Mouse (Mus musculus): ENCODE measurements around the gene Ctrc.
A peak's percentile ranks its signal among the peaks of the same experiment; 100 is the strongest.

Gene Ctrc

GRCm38 (mm10) chr4:141867498-141867897, 21.3 kb upstream of the Ctrc start:
- DNase-seq (ENCODE audit: low spot score in 2 of 2), result peak in 1 of 2 experiments; percentile 48

- DNase-seq (ENCODE audit: low spot score in 2 of 2), result peak in 1 of 2 experiments; percentile 53
These were observed 20.9 kb upstream of the Ctrc start for GRCm38 (mm10) chr4:141866933-141867490.

- no peak for DNase-seq (ENCODE audit: low spot score in 2 of 2)
These were observed 19.4 kb upstream of the Ctrc start for GRCm38 (mm10) chr4:141865600-141865999.

- DNase-seq (ENCODE audit: low spot score in 2 of 2), result no peak
These were observed 18.8 kb upstream of the Ctrc start for GRCm38 (mm10) chr4:141865006-141865405.

- DNase-seq (ENCODE audit: low spot score in 2 of 2), result no peak
These were observed 18.3 kb upstream of the Ctrc start for GRCm38 (mm10) chr4:141864506-141864905.

- no peak for DNase-seq (ENCODE audit: low spot score in 2 of 2)
These were observed 17.6 kb upstream of the Ctrc start for GRCm38 (mm10) chr4:141863726-141864280.

- DNase-seq (ENCODE audit: low spot score in 2 of 2), result no peak
These were observed 16.7 kb upstream of the Ctrc start for GRCm38 (mm10) chr4:141862867-141863266.

- DNase-seq (ENCODE audit: low spot score in 2 of 2), result no peak
These were observed 15.6 kb upstream of the Ctrc start for GRCm38 (mm10) chr4:141861591-141862295.

- no peak for DNase-seq (ENCODE audit: low spot score in 2 of 2)
These were observed 14.2 kb upstream of the Ctrc start for GRCm38 (mm10) chr4:141860246-141860841.

- DNase-seq (ENCODE audit: low spot score in 2 of 2), result no peak
These were observed 13.2 kb upstream of the Ctrc start for GRCm38 (mm10) chr4:141859351-141859750.

GRCm38 (mm10) chr4:141858501-141858900, 12.3 kb upstream of the Ctrc start:
- no peak for DNase-seq (ENCODE audit: low spot score in 2 of 2)

GRCm38 (mm10) chr4:141857422-141857930, 11.3 kb upstream of the Ctrc start:
- peak; percentile 71 to 85 for DNase-seq (ENCODE audit: low spot score in 2 of 2)

- DNase-seq (ENCODE audit: low spot score in 2 of 2), result no peak
These were observed 7.3 kb upstream of the Ctrc start for GRCm38 (mm10) chr4:141853437-141853836.

GRCm38 (mm10) chr4:141834536-141835095, 11.5 kb downstream of the Ctrc start:
- no peak for DNase-seq (ENCODE audit: low spot score in 2 of 2)

- DNase-seq (ENCODE audit: low spot score in 2 of 2), result no peak
These were observed 12.2 kb downstream of the Ctrc start for GRCm38 (mm10) chr4:141833911-141834310.

GRCm38 (mm10) chr4:141831361-141831760, 14.8 kb downstream of the Ctrc start:
- DNase-seq (ENCODE audit: low spot score in 2 of 2), result no peak

- DNase-seq (ENCODE audit: low spot score in 2 of 2), result no peak
These were observed 15.8 kb downstream of the Ctrc start for GRCm38 (mm10) chr4:141830381-141830780.

- no peak for DNase-seq (ENCODE audit: low spot score in 2 of 2)
These were observed 18.0 kb downstream of the Ctrc start for GRCm38 (mm10) chr4:141828177-141828576.

GRCm38 (mm10) chr4:141827401-141827800, 18.8 kb downstream of the Ctrc start:
- DNase-seq (ENCODE audit: low spot score in 2 of 2), result no peak

- DNase-seq (ENCODE audit: low spot score in 2 of 2), result no peak
These were observed 20.1 kb downstream of the Ctrc start, which contains the start of gene Cela2a for GRCm38 (mm10) chr4:141826060-141826459. Gene Cela2a (minus strand): TSS chr4:141826160.

- no peak for DNase-seq (ENCODE audit: low spot score in 2 of 2)
These were observed 23.2 kb downstream of the Ctrc start for GRCm38 (mm10) chr4:141822979-141823378.

GRCm38 (mm10) chr4:141822089-141822488, 24.1 kb downstream of the Ctrc start:
- DNase-seq (ENCODE audit: low spot score in 2 of 2), result no peak

All from urinary bladder, postnatal 4 days (tissue).